Mouse (Mus musculus) liver, adult 2 months (tissue): ENCODE results near the gene Psma6.

Source experiments
- CTCF ChIP-seq: fragments of 200-500 bp; IDR thresholded peaks from 2 replicates; pipeline ENCODE4 v1.5.1; 2011; ENCODE audit warnings: low read depth, low read length, control low read depth
- POLR2A ChIP-seq: fragments of 200-500 bp; IDR thresholded peaks from 2 replicates; pipeline ENCODE4 v1.6.1; 2011; ENCODE audit warnings: low read length, control low read depth; ENCODE audit not compliant: insufficient read depth; ENCODE audit errors: extremely low read depth

DNA sequence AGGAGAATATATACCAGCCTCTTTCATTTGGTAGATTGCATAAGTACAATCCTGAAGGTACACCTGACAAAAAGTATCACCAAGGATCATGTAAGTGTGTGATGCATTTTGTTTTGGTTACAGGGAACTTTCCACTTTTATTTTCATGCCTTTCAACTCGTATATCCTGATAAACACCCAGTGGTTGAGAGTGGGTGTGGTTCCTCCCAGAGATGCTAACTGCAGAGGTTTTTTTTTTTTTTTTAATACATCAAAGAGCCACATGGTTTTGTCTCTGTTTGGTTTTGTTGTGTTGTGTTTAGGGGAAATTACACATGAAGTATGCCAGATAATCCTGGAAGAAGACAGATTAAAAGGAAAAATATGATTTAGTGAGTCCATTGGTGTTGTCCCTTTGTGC lies 26.7 kb upstream of the Psma6 start:
- TF ChIP-seq CTCF (no peak), POLR2A (no peak)
